Mouse (Mus musculus): ENCODE results near the gene Lrrc28. TPM values are rescaled to one million over a fixed set of nuclear protein-coding genes. Genes with fewer than 3 reads are reported as not detected.
A peak's percentile ranks its signal among the peaks of the same experiment; 100 is the strongest.

The Lrrc28 gene
- total RNA-seq, 2 experiments from 2014 or later, result 12.0 to 13.3 TPM

GRCm38 (mm10) chr7:67606250-67606649 is 38.8 kb downstream of the Lrrc28 start:
- ATAC-seq (replicated peaks; ENCODE audit: low FRiP score, low TSS enrichment, poor library complexity, severe bottlenecking), result no peak

GRCm38 (mm10) chr7:67605114-67605513 is 40.0 kb downstream of the Lrrc28 start:
- no peak for ATAC-seq (replicated peaks; ENCODE audit: low FRiP score, low TSS enrichment, poor library complexity, severe bottlenecking)

- no peak for ATAC-seq (replicated peaks; ENCODE audit: low FRiP score, low TSS enrichment, poor library complexity, severe bottlenecking)
These were observed 47.0 kb downstream of the Lrrc28 start for GRCm38 (mm10) chr7:67598050-67598449.

- ATAC-seq (replicated peaks; ENCODE audit: low FRiP score, low TSS enrichment, poor library complexity, severe bottlenecking), result no peak; the same call in 1 of the 2 replicates
These were observed 48.1 kb downstream of the Lrrc28 start for GRCm38 (mm10) chr7:67596961-67597360.

GRCm38 (mm10) chr7:67596322-67596721 is 48.7 kb downstream of the Lrrc28 start:
- ATAC-seq (replicated peaks; ENCODE audit: low FRiP score, low TSS enrichment, poor library complexity, severe bottlenecking), result no peak

- ATAC-seq (replicated peaks; ENCODE audit: low FRiP score, low TSS enrichment, poor library complexity, severe bottlenecking), result no peak
These were observed 51.2 kb downstream of the Lrrc28 start for GRCm38 (mm10) chr7:67593902-67594301.

GRCm38 (mm10) chr7:67592670-67593069 is 52.4 kb downstream of the Lrrc28 start:
- ATAC-seq (replicated peaks; ENCODE audit: low FRiP score, low TSS enrichment, poor library complexity, severe bottlenecking), result no peak

GRCm38 (mm10) chr7:67588743-67589142 is 56.3 kb downstream of the Lrrc28 start:
- no peak for ATAC-seq (replicated peaks; ENCODE audit: low FRiP score, low TSS enrichment, poor library complexity, severe bottlenecking)

- ATAC-seq (replicated peaks; ENCODE audit: low FRiP score, low TSS enrichment, poor library complexity, severe bottlenecking), result no peak
These were observed 58.6 kb downstream of the Lrrc28 start for GRCm38 (mm10) chr7:67586479-67586878.

- ATAC-seq (replicated peaks; ENCODE audit: low FRiP score, low TSS enrichment, poor library complexity, severe bottlenecking), result no peak
These were observed 61.2 kb downstream of the Lrrc28 start for GRCm38 (mm10) chr7:67583852-67584251.

GRCm38 (mm10) chr7:67578783-67579482 is 66.1 kb downstream of the Lrrc28 start:
- no peak for ATAC-seq (replicated peaks; ENCODE audit: low FRiP score, low TSS enrichment, poor library complexity, severe bottlenecking)

- ATAC-seq (replicated peaks; ENCODE audit: low FRiP score, low TSS enrichment, poor library complexity, severe bottlenecking), result no peak
These were observed 67.0 kb downstream of the Lrrc28 start for GRCm38 (mm10) chr7:67578044-67578443.

GRCm38 (mm10) chr7:67566510-67567237 is 78.4 kb downstream of the Lrrc28 start:
- ATAC-seq (replicated peaks; ENCODE audit: low FRiP score, low TSS enrichment, poor library complexity, severe bottlenecking), result no peak

- ATAC-seq (replicated peaks; ENCODE audit: low FRiP score, low TSS enrichment, poor library complexity, severe bottlenecking), result no peak
These were observed 79.9 kb downstream of the Lrrc28 start for GRCm38 (mm10) chr7:67565132-67565531.

- ATAC-seq (replicated peaks; ENCODE audit: low FRiP score, low TSS enrichment, poor library complexity, severe bottlenecking), result no peak
These were observed 82.9 kb downstream of the Lrrc28 start for GRCm38 (mm10) chr7:67562176-67562575.

GRCm38 (mm10) chr7:67559486-67559885 is 85.6 kb downstream of the Lrrc28 start:
- no peak for ATAC-seq (replicated peaks; ENCODE audit: low FRiP score, low TSS enrichment, poor library complexity, severe bottlenecking)

- no peak for ATAC-seq (replicated peaks; ENCODE audit: low FRiP score, low TSS enrichment, poor library complexity, severe bottlenecking)
These were observed 86.8 kb downstream of the Lrrc28 start for GRCm38 (mm10) chr7:67558230-67558629.

GRCm38 (mm10) chr7:67554863-67555262 is 90.2 kb downstream of the Lrrc28 start:
- ATAC-seq (replicated peaks; ENCODE audit: low FRiP score, low TSS enrichment, poor library complexity, severe bottlenecking), result no peak

- no peak for ATAC-seq (replicated peaks; ENCODE audit: low FRiP score, low TSS enrichment, poor library complexity, severe bottlenecking)
These were observed 93.8 kb downstream of the Lrrc28 start for GRCm38 (mm10) chr7:67551242-67551641.

GRCm38 (mm10) chr7:67549073-67549561 is 96.0 kb downstream of the Lrrc28 start:
- peak; percentile 87 for ATAC-seq (replicated peaks; ENCODE audit: low FRiP score, low TSS enrichment, poor library complexity, severe bottlenecking)

- ATAC-seq (replicated peaks; ENCODE audit: low FRiP score, low TSS enrichment, poor library complexity, severe bottlenecking), result no peak
These were observed 96.4 kb downstream of the Lrrc28 start for GRCm38 (mm10) chr7:67548599-67549041.
